10 mouse cellular contexts compared by ENCODE assay signal in genomic region chr19:45411000-45411399, GRCm38 (mm10). TPM values are rescaled to one million over a fixed set of nuclear protein-coding genes. Genes with fewer than 3 reads are reported as not detected.
DNase-seq lines count a peak whose midpoint lies in the region; ATAC-seq and TF ChIP-seq lines count a peak whose summit lies in the region.
"Had no signal": no experiment of that assay in that cellular context is flagged by ENCODE, and none has a peak within 500 bp of the region (broad histone marks: within the 10 kb centered on the region; RNA-seq: fewer than 3 reads in every experiment).

No protein-coding gene starts in this region.

- no peaks in the 10 kb centered on the region for H3K9me3 ChIP-seq in midbrain, postnatal 0 days (ENCODE audit: low read length)
- H3K9me3 ChIP-seq in midbrain, embryonic 14.5 days (ENCODE audit: control insufficient read depth, low read length), result no peaks in the 10 kb centered on the region
- H3K9me3 ChIP-seq: hindbrain, embryonic 10.5 days; stomach, embryonic 15.5 days had no signal

- H3K27me3 ChIP-seq in midbrain, postnatal 0 days (ENCODE audit: insufficient read depth, low read length), result no peaks in the 10 kb centered on the region
- no peaks in the 10 kb centered on the region for H3K27me3 ChIP-seq in midbrain, embryonic 14.5 days (ENCODE audit: control insufficient read depth, insufficient read depth, low read length)
- H3K27me3 ChIP-seq: stomach, embryonic 15.5 days had no signal

- no peak overlapping the region for H3K27ac ChIP-seq in midbrain, postnatal 0 days (ENCODE audit: low read depth, low read length)
- no peak overlapping the region for H3K27ac ChIP-seq in midbrain, embryonic 14.5 days (replicated peaks; ENCODE audit: low read depth, low read length)
- H3K27ac ChIP-seq: gastrocnemius, adult 2 months; hindbrain, embryonic 10.5 days; stomach, embryonic 15.5 days had no signal

- no peak for ATAC-seq in midbrain, postnatal 0 days (ENCODE audit: low FRiP score)
- ATAC-seq in midbrain, embryonic 14.5 days (ENCODE audit: low FRiP score, low TSS enrichment), result no peak
- ATAC-seq in erythroid progenitor cell, adult 5-6 weeks (replicated peaks; ENCODE audit: low FRiP score, poor library complexity, severe bottlenecking), result no peak

- H3K4me1 ChIP-seq in midbrain, postnatal 0 days (ENCODE audit: insufficient read depth, low read length), result no peaks in the 10 kb centered on the region
- no peaks in the 10 kb centered on the region for H3K4me1 ChIP-seq in midbrain, embryonic 14.5 days (ENCODE audit: control insufficient read depth, insufficient read depth, low read length)
- H3K4me1 ChIP-seq: hindbrain, embryonic 10.5 days; stomach, embryonic 15.5 days had no signal

- H3K9ac ChIP-seq in midbrain, postnatal 0 days (replicated peaks; ENCODE audit: low read length, poor library complexity, severe bottlenecking), result no peak overlapping the region
- no peak overlapping the region for H3K9ac ChIP-seq in midbrain, embryonic 14.5 days (replicated peaks; ENCODE audit: low read length)
- H3K9ac ChIP-seq: stomach, embryonic 15.5 days had no signal

- no peaks in the 10 kb centered on the region for H3K36me3 ChIP-seq in midbrain, postnatal 0 days (ENCODE audit: insufficient read depth, low read length)
- 0 out of 2 replicates have a peak, but pooled peaks cover 2% of the 10 kb centered on the region for H3K36me3 ChIP-seq in midbrain, embryonic 14.5 days (ENCODE audit: control insufficient read depth, insufficient read depth, low read length)
- H3K36me3 ChIP-seq: stomach, embryonic 15.5 days had no signal

- TF ChIP-seq CTCF in midbrain, postnatal 0 days (IDR thresholded peaks at IDR 0.05), result peak; percentile 22

- no peak overlapping the region for H3K4me3 ChIP-seq in midbrain, postnatal 0 days (ENCODE audit: low read depth, low read length)
- no peak overlapping the region for H3K4me3 ChIP-seq in midbrain, embryonic 14.5 days (replicated peaks; ENCODE audit: low read depth, low read length)
- H3K4me3 ChIP-seq: gastrocnemius, adult 2 months; hindbrain, embryonic 10.5 days; stomach, embryonic 15.5 days had no signal

- no peak for DNase-seq in midbrain, postnatal 0 days (ENCODE audit: low spot score)
- DNase-seq in midbrain, embryonic 14.5 days, result no peak
- DNase-seq in R1 (ENCODE audit: low read depth, low spot score), result peak; percentile 57
- peak; percentile 19 for DNase-seq in lung, postnatal 10 days
- peak; percentile 67 for DNase-seq in thymus, postnatal 4 days
- no peak for DNase-seq in gastrocnemius, postnatal 10 days
- DNase-seq: gastrocnemius, adult 2 months had no signal

- no peak overlapping the region for H3K4me2 ChIP-seq in midbrain, postnatal 0 days (ENCODE audit: low read depth, low read length, poor library complexity, severe bottlenecking)
- H3K4me2 ChIP-seq in midbrain, embryonic 14.5 days (ENCODE audit: low read length), result no peak overlapping the region
- H3K4me2 ChIP-seq: stomach, embryonic 15.5 days had no signal

- WGBS in midbrain, postnatal 0 days, result 75% methylated on average over 2 of the region's 2 CpGs
- WGBS in midbrain, embryonic 14.5 days, result 80% methylated on average over 2 of the region's 2 CpGs

RNA-seq across cellular contexts. Expression of gene Btrc, which starts 47.5 kb away (rescaled TPM):
- 60.1 and 66.6 TPM in 2 replicates for total RNA-seq in midbrain, postnatal 0 days (2014; rRNA removed)
- polyA plus RNA-seq in midbrain, postnatal 0 days (2015; fragmentation: Nextera tagmentation; extraction: Ambion mirVana), result 51.4 and 52.8 TPM in 2 replicates
- polyA plus RNA-seq in midbrain, embryonic 14.5 days (2014; fragmentation: Nextera tagmentation; extraction: Ambion mirVana), result 55.2 and 62.6 TPM in 2 replicates
- 130 and 155 TPM in 2 replicates for total RNA-seq in erythroid progenitor cell, adult 5-6 weeks (2015; ENCODE audit: low replicate concordance)
- 235 and 268 TPM in 2 replicates for total RNA-seq in erythroid progenitor cell, adult 5-6 weeks (2017; ENCODE audit: low replicate concordance)
- total RNA-seq in gastrocnemius, postnatal 10 days (2021), result 10 to 100 TPM; 33.6 to 33.7 TPM

Comparison
In these comparisons a context has a peak if more than half of its experiments do, and no peak if none do; other contexts are left out.
1. DNase-seq: peak in R1 (single experiment), lung, postnatal 10 days (single experiment) and thymus, postnatal 4 days (single experiment); none in midbrain, postnatal 0 days (single experiment), midbrain, embryonic 14.5 days (single experiment) and gastrocnemius, postnatal 10 days (single experiment).